Mouse (Mus musculus) heart, adult 2 months (tissue): ENCODE measurements around the gene Stra6. TPM values are rescaled to one million over a fixed set of nuclear protein-coding genes. Genes with fewer than 3 reads are reported as not detected.

Source experiments
- DNase-seq, 2 experiments: peaks; one replicate each; pipeline ENCODE4 v3.0.0; 2021
- H3K27ac ChIP-seq: fragments of 200-600 bp; 2 replicates; pipeline ENCODE4 v1.8.1; 2022
- H3K27me3 ChIP-seq: fragments of 200-500 bp; 2 replicates; pipeline ENCODE4 v1.6.1; 2012; ENCODE audit warnings: mild to moderate bottlenecking, low read length, inconsistent platforms, mixed read lengths; ENCODE audit not compliant: control insufficient read depth, insufficient read depth
- H3K36me3 ChIP-seq: fragments of 200-500 bp; 2 replicates; pipeline ENCODE4 v1.6.1; 2012; ENCODE audit warnings: low read length, inconsistent platforms; ENCODE audit not compliant: control insufficient read depth, insufficient read depth
- H3K4me1 ChIP-seq: fragments of 200-500 bp; 2 replicates; pipeline ENCODE4 v1.6.1; 2011; ENCODE audit warnings: low read length; ENCODE audit not compliant: control insufficient read depth, insufficient read depth
- H3K4me3 ChIP-seq: fragments of 200-600 bp; 2 replicates; pipeline ENCODE4 v1.8.1; 2022
- H3K79me2 ChIP-seq: fragments of 200-500 bp; replicated peaks from 2 replicates; pipeline ENCODE4 v1.6.1; 2012; ENCODE audit warnings: mild to moderate bottlenecking, inconsistent platforms, low read length, moderate library complexity, mixed read lengths; ENCODE audit not compliant: control insufficient read depth, insufficient read depth
- H3K9ac ChIP-seq: fragments of 200-500 bp; 2 replicates; pipeline ENCODE4 v1.6.1; 2012; ENCODE audit warnings: low read depth, mild to moderate bottlenecking, control low read depth, inconsistent platforms, low read length, mixed read lengths
- CTCF ChIP-seq: fragments of 200-600 bp; IDR thresholded peaks from 2 replicates; pipeline ENCODE4 v1.8.1; 2022; ENCODE audit warnings: antibody characterized with exemption, mild to moderate bottlenecking, moderate library complexity
- EP300 ChIP-seq: fragments of 200-500 bp; IDR thresholded peaks from 2 replicates; pipeline ENCODE4 v1.6.1; 2011; ENCODE audit warnings: low read depth, low read length, control low read depth; ENCODE audit not compliant: insufficient read depth
- POLR2A ChIP-seq: fragments of 200-500 bp; IDR thresholded peaks from 2 replicates; pipeline ENCODE4 v1.6.1; 2011; ENCODE audit warnings: mild to moderate bottlenecking, low read depth, low read length, control low read depth; ENCODE audit not compliant: insufficient read depth
- WGBS: fragments of 180-500 bp; shearing (Covaris S2); methylation state at CpG from one replicate; pipeline ENCODE4 v1.1.7; 2018; 5-methylcytosine and 5-hydroxymethylcytosine counted together
- intact Hi-C: fragments of 180-260 bp; cut with DNase I; formaldehyde crosslinking; loops from one replicate; pipeline ENCODE4 v1.15.1; 2025
- polyA plus RNA-seq: library from polyadenylated mRNA; depleted of rRNA; stranded (reverse); fragments of >200 nt; gene quantifications from 2 replicates; pipeline ENCODE4 v1.2.3, GENCODE M21; 2012
- total RNA-seq, 2 experiments: library from RNA; stranded (reverse); gene quantifications; 2 replicates each; pipeline ENCODE4 v1.2.3; 2021

Gene Stra6
- total and polyA plus RNA-seq, 3 experiments = 0.34 to 0.68 (median 0.65) TPM

GRCm38 (mm10) chr9:58195671-58196070, 132.1 kb downstream of the Stra6 start:
- TF ChIP-seq CTCF (no peak), POLR2A (no peak), EP300 (no peak)
- Histone ChIP-seq H3K27ac (no peak overlapping the region), H3K79me2 (no peaks in the 10 kb centered on the region), H3K36me3 (no peaks in the 10 kb centered on the region), H3K9ac (no peak overlapping the region), H3K4me3 (no peak overlapping the region), H3K27me3 (peaks cover 20% of the 10 kb centered on the region), H3K4me1 (no peaks in the 10 kb centered on the region)
- DNase-seq = no peak
- intact Hi-C loops = no loop called here
- 40% methylated on average over 1 of the region's 1 CpGs for WGBS

- intact Hi-C loops = no loop called here
- Histone ChIP-seq H3K4me1 (no peaks in the 10 kb centered on the region), H3K4me3 (no peak overlapping the region), H3K27me3 (peaks cover 23% of the 10 kb centered on the region), H3K9ac (no peak overlapping the region), H3K27ac (no peak overlapping the region), H3K36me3 (no peaks in the 10 kb centered on the region), H3K79me2 (no peaks in the 10 kb centered on the region)
- DNase-seq = no peak
- 9% methylated on average over 14 of the region's 14 CpGs for WGBS
- TF ChIP-seq EP300 = no peak
- no peak for TF ChIP-seq CTCF
- no peak for TF ChIP-seq POLR2A
Measured at GRCm38 (mm10) chr9:58196141-58196540, 132.6 kb downstream of the Stra6 start.

- 15% methylated on average over 46 of the region's 46 CpGs for WGBS
- H3K9ac ChIP-seq = no peak overlapping the region
- H3K79me2 ChIP-seq = no peaks in the 10 kb centered on the region
- no peaks in the 10 kb centered on the region for H3K4me1 ChIP-seq
- H3K36me3 ChIP-seq = no peaks in the 10 kb centered on the region
- no peak for TF ChIP-seq POLR2A
- no peak overlapping the region for H3K27ac ChIP-seq
- peaks cover 25% of the 10 kb centered on the region for H3K27me3 ChIP-seq
- DNase-seq = no peak
- no peak overlapping the region for H3K4me3 ChIP-seq
- intact Hi-C loops = no loop called here
Measured at GRCm38 (mm10) chr9:58196610-58197567, 133.3 kb downstream of the Stra6 start.

GRCm38 (mm10) chr9:58197781-58198701, 134.5 kb downstream of the Stra6 start:
- peak overlapping the region; percentile 30; the same call in 1 of the 2 replicates for H3K4me3 ChIP-seq
- no peak overlapping the region for H3K9ac ChIP-seq
- H3K4me1 ChIP-seq = no peaks in the 10 kb centered on the region
- H3K79me2 ChIP-seq = no peaks in the 10 kb centered on the region
- no peak overlapping the region for H3K27ac ChIP-seq
- WGBS = 5% methylated on average over 58 of the region's 58 CpGs
- peak; percentile 57 to 69 for DNase-seq
- intact Hi-C loops = no loop called here
- TF ChIP-seq POLR2A = no peak
- TF ChIP-seq EP300 = no peak
- peak; percentile 71 for TF ChIP-seq CTCF
- H3K27me3 ChIP-seq = peaks cover 30% of the 10 kb centered on the region
- no peaks in the 10 kb centered on the region for H3K36me3 ChIP-seq

GRCm38 (mm10) chr9:58198801-58199371, 135.3 kb downstream of the Stra6 start:
- H3K4me3 ChIP-seq = no peak overlapping the region
- 8% methylated on average over 38 of the region's 38 CpGs for WGBS

More at GRCm38 (mm10) chr9:58198801-58199371, 135.3 kb downstream of the Stra6 start:
- Histone ChIP-seq H3K27me3 (peaks cover 34% of the 10 kb centered on the region), H3K4me1 (no peaks in the 10 kb centered on the region), H3K36me3 (no peaks in the 10 kb centered on the region), H3K9ac (no peak overlapping the region), H3K27ac (no peak overlapping the region), H3K79me2 (no peaks in the 10 kb centered on the region)
- intact Hi-C loops = no loop called here
- TF ChIP-seq CTCF (no peak), POLR2A (no peak), EP300 (no peak)
- no peak for DNase-seq
